Mouse (Mus musculus) heart, adult 11 months (tissue): ENCODE data around the gene Anp32b.

ENCODE experiments used
- DNase-seq: peaks from one replicate; pipeline ENCODE4 v3.0.0; 2022

Gene Anp32b

DNA sequence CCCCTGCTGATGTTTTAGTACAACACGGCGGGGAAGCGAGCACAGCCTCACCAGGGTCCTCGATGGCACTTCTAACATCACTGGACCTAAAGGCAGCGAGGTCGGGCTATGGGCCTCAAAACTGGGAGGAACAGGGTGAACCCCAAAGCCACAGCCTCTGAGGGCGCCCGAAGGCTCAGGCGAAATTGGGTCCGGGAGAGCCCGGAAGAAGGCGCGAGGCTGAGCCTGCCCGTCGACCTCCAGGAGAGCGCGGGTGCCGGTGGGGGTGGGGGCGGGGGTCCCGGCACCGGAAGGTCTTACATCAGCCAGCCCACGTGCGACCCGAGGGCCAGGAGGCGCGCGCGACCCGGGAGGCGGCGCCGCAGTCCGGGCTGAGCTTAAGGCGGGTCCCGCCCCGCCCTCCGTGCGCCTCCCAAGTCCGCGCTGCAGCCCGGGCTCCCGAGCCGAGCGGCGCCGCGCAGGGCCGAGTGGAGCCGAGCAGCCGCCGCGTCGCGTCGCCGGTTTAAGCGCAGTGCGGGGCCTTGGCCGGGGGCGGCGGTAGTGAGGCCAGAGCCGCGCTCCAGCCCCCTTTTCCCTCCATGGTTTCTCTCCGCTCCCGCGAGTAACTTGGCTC lies at the start of gene Anp32b:
TSS of gene Anp32b (plus strand) at position 384 of the 613 bp plus-strand sequence.
- peak; percentile 99 for DNase-seq

DNA sequence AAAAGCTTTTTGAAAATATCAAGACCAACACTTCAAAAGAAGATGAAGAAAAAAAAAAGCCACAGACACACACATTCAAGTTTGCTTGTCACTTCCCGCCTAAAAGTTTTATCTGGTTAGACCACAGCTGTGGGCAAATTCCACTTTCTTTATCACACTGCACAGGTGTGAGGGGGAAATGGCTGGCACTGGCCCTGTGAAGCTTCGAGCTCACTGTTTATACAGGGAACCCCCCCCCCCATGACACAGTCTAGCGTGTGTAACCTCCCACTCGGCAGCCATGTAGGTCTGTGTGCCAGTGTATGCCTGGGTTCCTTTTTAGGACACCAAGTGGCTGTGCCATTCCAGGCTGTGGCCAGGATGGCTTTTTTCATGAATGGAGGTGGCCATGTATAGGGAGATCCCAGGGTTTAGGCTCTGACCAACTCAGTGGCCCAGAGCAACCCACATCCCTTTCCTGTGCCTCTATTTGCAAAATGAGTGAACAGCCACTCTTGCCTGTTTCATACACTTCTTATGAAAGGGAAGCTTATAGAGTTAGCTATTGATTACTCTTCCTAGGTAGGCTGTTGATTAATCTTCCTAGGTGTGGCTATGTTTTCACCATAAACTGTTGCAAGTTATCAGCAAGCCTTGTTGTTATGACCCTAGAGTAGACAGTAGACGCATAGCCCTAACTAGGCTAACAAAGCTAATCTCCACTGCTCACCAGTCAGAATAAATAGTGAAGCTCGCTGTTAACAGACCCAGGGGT lies 46.5 kb upstream of the Anp32b start:
- peak; percentile 83 for DNase-seq

DNA sequence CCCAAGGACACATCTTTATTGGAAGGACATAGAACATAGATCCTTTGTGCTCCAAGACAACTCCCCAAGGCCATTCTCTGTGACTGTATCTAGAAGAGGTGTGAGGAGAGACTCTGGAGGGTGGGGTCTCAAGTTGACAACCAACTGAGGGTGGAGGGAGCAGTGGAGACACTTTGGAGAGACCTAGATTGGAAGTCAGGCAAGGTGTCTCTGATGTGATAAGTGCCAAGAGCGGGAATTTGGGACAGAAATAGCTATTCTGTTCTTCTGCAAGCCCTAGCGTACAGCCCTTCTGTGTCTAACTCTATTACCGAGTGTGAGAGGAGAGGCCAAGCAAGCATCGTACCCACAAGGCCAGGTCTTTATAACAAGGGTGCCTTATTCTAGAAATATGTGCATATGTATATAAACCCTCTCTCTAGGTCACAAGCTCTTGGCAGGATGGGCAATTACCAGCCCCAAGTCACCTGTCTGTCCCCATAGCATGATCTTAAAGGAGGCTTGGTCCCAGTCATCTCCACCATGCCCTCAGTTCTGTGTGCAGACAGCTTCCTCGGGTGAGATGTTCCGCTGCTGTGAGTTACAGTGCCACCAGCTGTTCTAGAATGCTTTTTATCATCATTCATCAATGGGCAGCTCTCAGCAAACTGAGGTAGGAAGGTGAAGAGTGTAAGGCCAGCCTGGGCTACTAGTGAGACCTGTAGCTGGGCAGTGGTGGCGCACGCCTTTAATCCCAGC lies 43.6 kb upstream of the Anp32b start:
- peak; percentile 71 for DNase-seq

DNA sequence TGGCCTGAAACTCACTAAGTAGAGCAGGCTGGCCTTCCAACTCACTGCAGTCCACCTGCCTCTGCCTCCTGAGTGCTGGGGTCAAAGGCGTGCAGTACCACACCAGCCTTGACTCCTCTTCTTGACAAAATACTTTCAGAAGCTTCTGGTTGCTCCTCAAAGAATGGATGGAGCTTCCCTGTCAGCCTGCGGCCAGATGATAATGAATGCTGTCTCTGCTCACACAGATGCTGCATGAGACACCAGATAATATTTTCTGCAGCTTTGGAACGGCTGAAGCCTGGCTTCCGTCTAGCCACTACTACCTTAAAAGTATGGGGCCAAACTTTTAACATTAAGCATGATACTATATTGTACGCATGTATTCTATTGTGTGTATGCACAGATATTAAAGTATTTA lies 40.0 kb upstream of the Anp32b start:
- DNase-seq, result no peak

- DNase-seq, result peak; percentile 94
These were observed 39.2 kb upstream of the Anp32b start for GRCm38 (mm10) chr4:46411489-46411888.

GRCm38 (mm10) chr4:46412113-46412512 lies 38.6 kb upstream of the Anp32b start:
- no peak for DNase-seq

DNA sequence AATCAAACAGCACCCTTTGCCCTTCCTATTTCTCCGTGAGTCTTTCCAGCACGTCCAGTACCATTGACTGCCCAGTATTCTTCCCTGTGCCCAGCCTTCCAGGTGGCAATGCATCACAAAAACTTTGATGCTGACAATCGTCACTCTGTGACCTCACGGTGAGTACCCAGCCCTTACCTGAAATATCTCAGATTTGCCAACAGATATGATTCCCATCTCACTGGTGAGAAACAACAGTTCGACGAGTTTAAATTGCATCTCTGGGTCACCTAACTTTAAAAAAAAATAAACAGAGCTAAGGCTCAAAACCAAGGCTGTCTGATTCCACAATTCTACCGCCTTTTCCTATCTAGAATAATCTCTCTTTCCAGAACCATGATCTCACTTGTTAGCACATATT lies 37.3 kb upstream of the Anp32b start, which contains the start of gene Hemgn:
TSS of gene Hemgn (minus strand) at position 101 of the 400 bp plus-strand sequence.
- DNase-seq, result no peak

GRCm38 (mm10) chr4:46417491-46417890 lies 33.2 kb upstream of the Anp32b start:
- no peak for DNase-seq

- no peak for DNase-seq
These were observed 31.9 kb upstream of the Anp32b start for GRCm38 (mm10) chr4:46418851-46419250.

GRCm38 (mm10) chr4:46422625-46423024 lies 28.1 kb upstream of the Anp32b start:
- DNase-seq, result no peak

DNA sequence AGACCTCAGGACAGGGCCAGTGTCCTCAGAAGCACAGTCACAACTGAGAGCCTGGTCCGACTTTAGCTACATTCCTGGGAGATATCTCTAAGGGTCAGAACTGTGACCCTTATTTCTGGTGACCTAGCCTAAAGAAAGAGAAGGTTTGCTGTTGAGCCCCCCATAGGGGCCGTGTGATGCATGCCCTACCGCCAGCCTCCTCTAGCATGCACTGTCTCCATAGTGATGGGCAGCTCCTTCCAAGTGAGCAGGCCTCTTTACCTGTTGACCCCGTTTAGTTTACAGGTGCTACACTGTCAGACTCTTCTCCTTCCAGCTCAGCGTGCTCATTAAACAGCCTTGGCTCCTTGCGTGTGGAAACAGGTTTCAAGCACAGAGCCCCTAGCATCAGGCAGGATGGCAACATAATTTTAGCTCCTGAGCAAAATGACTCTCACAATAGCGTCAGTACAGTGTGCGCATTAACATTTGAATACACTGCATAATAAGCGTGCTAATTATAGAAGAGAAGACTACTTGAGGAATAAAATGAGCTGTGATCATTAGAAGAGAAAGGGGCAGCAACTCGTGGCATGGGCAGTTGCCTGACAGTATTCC lies 21.7 kb upstream of the Anp32b start:
- no peak for DNase-seq

- no peak for DNase-seq
These were observed 18.2 kb upstream of the Anp32b start for GRCm38 (mm10) chr4:46432339-46433036.

GRCm38 (mm10) chr4:46442501-46442900 lies 8.2 kb upstream of the Anp32b start:
- DNase-seq, result no peak

DNA sequence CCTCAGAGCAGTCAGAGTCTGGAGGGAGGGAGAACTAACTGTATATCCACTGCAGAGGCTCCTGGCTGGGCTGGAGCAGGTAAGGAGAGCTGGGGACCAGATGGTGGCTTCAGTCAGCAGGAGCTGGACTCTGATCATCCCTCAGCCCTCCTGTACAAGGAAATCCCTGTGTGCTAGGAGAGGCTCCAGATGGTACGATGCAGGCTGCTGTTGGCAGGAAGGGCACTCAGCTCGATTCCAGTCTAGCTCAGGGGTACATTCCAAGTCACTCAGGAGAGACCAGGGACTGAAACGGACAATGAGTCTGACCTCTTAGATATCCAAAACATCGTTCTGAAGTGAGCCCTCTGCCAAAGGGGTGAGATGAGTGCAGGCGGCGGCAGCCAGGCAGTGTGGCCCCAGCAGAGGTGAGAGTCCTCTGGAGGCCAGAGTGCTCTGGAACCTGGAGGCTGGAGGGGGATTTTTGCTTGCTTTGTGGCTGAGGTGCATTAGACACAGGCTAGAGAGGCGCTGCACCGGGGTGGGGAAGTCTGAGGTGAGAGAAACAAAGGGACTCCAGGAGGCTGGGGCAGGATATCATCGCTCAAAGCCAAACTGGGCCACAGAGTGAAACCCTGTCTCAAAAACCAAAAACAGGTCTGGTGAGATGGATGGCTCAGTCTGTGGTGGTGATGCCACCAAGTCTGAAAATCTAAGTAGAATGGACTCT lies 5.3 kb upstream of the Anp32b start:
- no peak for DNase-seq

GRCm38 (mm10) chr4:46447461-46447860 lies 3.2 kb upstream of the Anp32b start:
- no peak for DNase-seq

- DNase-seq, result peak; percentile 90
These were observed 1.8 kb upstream of the Anp32b start for GRCm38 (mm10) chr4:46448886-46449285.

DNA sequence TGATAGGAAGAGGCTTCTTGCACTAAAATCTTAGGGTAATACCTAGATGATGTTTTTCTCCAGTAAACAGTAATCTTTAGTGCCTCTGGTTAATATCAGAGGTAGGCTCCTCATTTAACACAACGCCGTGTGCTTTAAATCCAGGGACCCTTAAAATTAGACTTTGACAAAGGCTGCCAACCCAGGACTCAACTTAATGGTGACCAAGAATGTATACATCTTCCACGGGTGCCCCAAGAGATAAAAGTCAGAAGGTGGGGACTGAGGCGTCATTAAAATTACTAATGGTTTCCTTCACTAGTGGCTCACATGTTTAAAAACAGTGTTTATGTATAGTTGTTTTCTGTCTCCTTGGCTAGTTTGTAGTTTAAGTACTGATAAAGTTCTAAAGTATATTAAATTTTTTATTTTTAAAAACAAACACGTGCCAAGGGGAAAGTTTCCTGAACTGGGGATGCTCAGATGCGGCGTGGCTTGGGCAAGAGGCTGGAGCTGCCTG lies 633 bp upstream of the Anp32b start:
- no peak for DNase-seq

GRCm38 (mm10) chr4:46451240-46451757 lies 597 bp downstream of the Anp32b start:
- no peak for DNase-seq

- peak; percentile 98 for DNase-seq
These were observed 1.2 kb downstream of the Anp32b start for GRCm38 (mm10) chr4:46451758-46452480.

DNA sequence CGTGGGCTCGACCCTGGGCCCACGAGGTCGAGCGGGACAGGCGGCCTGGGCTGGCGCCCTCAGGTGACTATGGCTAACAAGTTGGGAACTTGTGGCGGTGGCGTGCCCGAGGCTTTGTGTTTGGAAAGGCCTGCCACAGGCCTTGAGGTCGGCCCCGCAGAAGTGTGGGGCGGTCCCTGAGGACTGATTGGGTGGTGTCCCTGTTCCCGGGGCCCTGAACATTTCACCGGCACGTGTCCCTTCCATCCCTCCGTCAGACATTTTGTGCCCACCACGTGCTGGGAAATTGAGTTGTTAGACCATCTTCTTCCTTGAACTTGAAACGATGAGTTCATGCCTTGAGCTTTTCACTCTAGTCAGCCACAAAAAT lies 1.8 kb downstream of the Anp32b start:
- DNase-seq, result peak; percentile 97
